Mouse (Mus musculus): ENCODE results near the gene Myzap.
"Not testable (repeated sequence)": the region's sequence is repeated elsewhere in the genome, so short reads cannot be mapped to it uniquely, and the experiment has no call there.

Myzap gene

GRCm38 (mm10) chr9:71483872-71484271 is 108.3 kb downstream of the Myzap start:
- DNase-seq (ENCODE audit: low spot score) = not testable (repeated sequence)

GRCm38 (mm10) chr9:71480305-71480704 is 111.9 kb downstream of the Myzap start:
- DNase-seq (ENCODE audit: low spot score) = no peak

- no peak for DNase-seq (ENCODE audit: low spot score)
These were observed 112.7 kb downstream of the Myzap start for GRCm38 (mm10) chr9:71479413-71479812.

- DNase-seq (ENCODE audit: low spot score) = no peak
These were observed 113.6 kb downstream of the Myzap start for GRCm38 (mm10) chr9:71478596-71478995.

GRCm38 (mm10) chr9:71476601-71477000 is 115.6 kb downstream of the Myzap start:
- no peak for DNase-seq (ENCODE audit: low spot score)

- DNase-seq (ENCODE audit: low spot score) = no peak
These were observed 116.6 kb downstream of the Myzap start for GRCm38 (mm10) chr9:71475536-71475935.

GRCm38 (mm10) chr9:71467434-71467833 is 124.7 kb downstream of the Myzap start:
- no peak for DNase-seq (ENCODE audit: low spot score)

- DNase-seq (ENCODE audit: low spot score) = no peak
These were observed 126.0 kb downstream of the Myzap start for GRCm38 (mm10) chr9:71466111-71466510.

- DNase-seq (ENCODE audit: low spot score) = no peak
These were observed 129.0 kb downstream of the Myzap start for GRCm38 (mm10) chr9:71463072-71463667.

GRCm38 (mm10) chr9:71456738-71457137 is 135.4 kb downstream of the Myzap start:
- DNase-seq (ENCODE audit: low spot score) = peak; percentile 27

Measured in MN1 (cell line).